Mouse (Mus musculus): ENCODE results near the gene Fbxo46. TPM values are rescaled to one million over a fixed set of nuclear protein-coding genes. Genes with fewer than 3 reads are reported as not detected.

The Fbxo46 gene
- total and polyA plus RNA-seq, 3 experiments, result 10.1 to 13.7 TPM; not detected in 1

GRCm38 (mm10) chr7:19184758-19185157 lies 65.1 kb downstream of the Fbxo46 start:
- Histone ChIP-seq H3K9ac (ENCODE audit: control insufficient read depth, low read depth, low read length, poor library complexity, severe bottlenecking) (no peak overlapping the region), H3K9me3 (replicated peaks; ENCODE audit: insufficient read depth, low read length) (no peaks in the 10 kb centered on the region), H3K36me3 (ENCODE audit: control insufficient read depth in 1 of 2, insufficient read depth in 2 of 2, low read length in 2 of 2) (peaks cover 0 to 4% of the 10 kb centered on the region in 2 experiments; a peak in 3 of 4 replicates)

More at GRCm38 (mm10) chr7:19184758-19185157, 65.1 kb downstream of the Fbxo46 start:
- Histone ChIP-seq H3K4me1 (ENCODE audit: control insufficient read depth in 1 of 2, insufficient read depth in 2 of 2, low read length in 2 of 2) (peaks cover 8 to 19% of the 10 kb centered on the region in 2 experiments), H3K4me3 (ENCODE audit: control insufficient read depth in 1 of 2, insufficient read depth in 1 of 2, low read depth in 2 of 2, low read length in 2 of 2) (no peak overlapping the region), H3K79me2 (ENCODE audit: control insufficient read depth, insufficient read depth, low read length, poor library complexity) (no peaks in the 10 kb centered on the region), H3K27me3 (ENCODE audit: control insufficient read depth in 1 of 2, insufficient read depth in 2 of 2, low read length in 2 of 2) (no peaks in the 10 kb centered on the region), H3K27ac (ENCODE audit: control insufficient read depth, low read depth, low read length) (no peak overlapping the region)
- no peak for TF ChIP-seq RAD21 (IDR thresholded peaks at IDR 0.05; ENCODE audit: low read depth, low read length)
- DNase-seq (ENCODE audit: low read depth, low spot score), result no peak

Other genes with a start within 250 kb of the Fbxo46 start
- gene Pglyrp1, start 248.5 kb upstream of the Fbxo46 start, total RNA-seq (2012; rRNA removed), result not detected in 2 replicates
- under 1 TPM in 1 of 2 experiments, not detected in 1; 0.33 TPM for gene Pglyrp1, start 248.5 kb upstream of the Fbxo46 start, polyA plus RNA-seq (2012; ENCODE audit: insufficient read depth in 1 of 2, insufficient read length in 2 of 2, low read depth in 1 of 2, low replicate concordance in 2 of 2, missing spikeins in 1 of 2)
- gene Ccdc61, start 209.4 kb upstream of the Fbxo46 start, total RNA-seq (2012; rRNA removed), result 19.7 TPM in 2 replicates
- gene Ccdc61, start 209.4 kb upstream of the Fbxo46 start, polyA plus RNA-seq (2012; ENCODE audit: insufficient read depth in 1 of 2, insufficient read length in 2 of 2, low read depth in 1 of 2, low replicate concordance in 2 of 2, missing spikeins in 1 of 2), result 10 to 100 TPM in 1 of 2 experiments, not detected in 1; 69.8 TPM
- 0.03 and 0.04 TPM in 2 replicates for gene Nova2, start 194.0 kb upstream of the Fbxo46 start, total RNA-seq (2012; rRNA removed)
- under 1 TPM in 1 of 2 experiments, not detected in 1; 0.22 TPM for gene Nova2, start 194.0 kb upstream of the Fbxo46 start, polyA plus RNA-seq (2012; ENCODE audit: insufficient read depth in 1 of 2, insufficient read length in 2 of 2, low read depth in 1 of 2, low replicate concordance in 2 of 2, missing spikeins in 1 of 2)
- gene Nanos2, start 132.5 kb upstream of the Fbxo46 start, total RNA-seq (2012; rRNA removed), result not detected in 2 replicates
- not detected for gene Nanos2, start 132.5 kb upstream of the Fbxo46 start, polyA plus RNA-seq (2012; ENCODE audit: insufficient read depth in 1 of 2, insufficient read length in 2 of 2, low read depth in 1 of 2, low replicate concordance in 2 of 2, missing spikeins in 1 of 2)
- 0.95 and 1.2 TPM in 2 replicates for gene Mypop, start 128.6 kb upstream of the Fbxo46 start, total RNA-seq (2012; rRNA removed)
- 1 to 10 TPM in 1 of 2 experiments, not detected in 1; 6.5 TPM for gene Mypop, start 128.6 kb upstream of the Fbxo46 start, polyA plus RNA-seq (2012; ENCODE audit: insufficient read depth in 1 of 2, insufficient read length in 2 of 2, low read depth in 1 of 2, low replicate concordance in 2 of 2, missing spikeins in 1 of 2)
- gene Irf2bp1, start 115.8 kb upstream of the Fbxo46 start, total RNA-seq (2012; rRNA removed), result 27.8 and 33.1 TPM in 2 replicates
- gene Irf2bp1, start 115.8 kb upstream of the Fbxo46 start, polyA plus RNA-seq (2012; ENCODE audit: insufficient read depth in 1 of 2, insufficient read length in 2 of 2, low read depth in 1 of 2, low replicate concordance in 2 of 2, missing spikeins in 1 of 2), result 10 to 100 TPM in 1 of 2 experiments, not detected in 1; 41.1 TPM
- not detected in 2 replicates for gene Foxa3, start 96.3 kb upstream of the Fbxo46 start, total RNA-seq (2012; rRNA removed)
- gene Foxa3, start 96.3 kb upstream of the Fbxo46 start, polyA plus RNA-seq (2012; ENCODE audit: insufficient read depth in 1 of 2, insufficient read length in 2 of 2, low read depth in 1 of 2, low replicate concordance in 2 of 2, missing spikeins in 1 of 2), result not detected
- 108 and 122 TPM in 2 replicates for gene Sympk, start 95.5 kb upstream of the Fbxo46 start, total RNA-seq (2012; rRNA removed)
- 100 to 1,000 TPM in 1 of 2 experiments, not detected in 1; 226 TPM for gene Sympk, start 95.5 kb upstream of the Fbxo46 start, polyA plus RNA-seq (2012; ENCODE audit: insufficient read depth in 1 of 2, insufficient read length in 2 of 2, low read depth in 1 of 2, low replicate concordance in 2 of 2, missing spikeins in 1 of 2)
- 0.16 and 0.23 TPM in 2 replicates for gene Rsph6a, start 65.2 kb upstream of the Fbxo46 start, total RNA-seq (2012; rRNA removed)
- under 1 TPM in 1 of 2 experiments, not detected in 1; 0.04 TPM for gene Rsph6a, start 65.2 kb upstream of the Fbxo46 start, polyA plus RNA-seq (2012; ENCODE audit: insufficient read depth in 1 of 2, insufficient read length in 2 of 2, low read depth in 1 of 2, low replicate concordance in 2 of 2, missing spikeins in 1 of 2)
- 18.3 and 19.4 TPM in 2 replicates for gene Dmwd, start 43.6 kb upstream of the Fbxo46 start, total RNA-seq (2012; rRNA removed)
- gene Dmwd, start 43.6 kb upstream of the Fbxo46 start, polyA plus RNA-seq (2012; ENCODE audit: insufficient read depth in 1 of 2, insufficient read length in 2 of 2, low read depth in 1 of 2, low replicate concordance in 2 of 2, missing spikeins in 1 of 2), result 10 to 100 TPM; 51.5 to 70.3 TPM
- 4.1 and 5.4 TPM in 2 replicates for gene Dmpk, start 36.0 kb upstream of the Fbxo46 start, total RNA-seq (2012; rRNA removed)
- 10 to 100 TPM in 1 of 2 experiments, not detected in 1; 29.3 TPM for gene Dmpk, start 36.0 kb upstream of the Fbxo46 start, polyA plus RNA-seq (2012; ENCODE audit: insufficient read depth in 1 of 2, insufficient read length in 2 of 2, low read depth in 1 of 2, low replicate concordance in 2 of 2, missing spikeins in 1 of 2)
- gene Six5, start 25.3 kb upstream of the Fbxo46 start, total RNA-seq (2012; rRNA removed), result 2.7 and 3.0 TPM in 2 replicates
- gene Six5, start 25.3 kb upstream of the Fbxo46 start, polyA plus RNA-seq (2012; ENCODE audit: insufficient read depth in 1 of 2, insufficient read length in 2 of 2, low read depth in 1 of 2, low replicate concordance in 2 of 2, missing spikeins in 1 of 2), result 1 to 10 TPM in 1 of 2 experiments, not detected in 1; 7.7 TPM
- gene Gm4969, start 1.5 kb upstream of the Fbxo46 start, total RNA-seq (2012; rRNA removed), result not detected in 2 replicates
- gene Gm4969, start 1.5 kb upstream of the Fbxo46 start, polyA plus RNA-seq (2012; ENCODE audit: insufficient read depth in 1 of 2, insufficient read length in 2 of 2, low read depth in 1 of 2, low replicate concordance in 2 of 2, missing spikeins in 1 of 2), result not detected
- gene Qpctl, start 29.4 kb downstream of the Fbxo46 start, total RNA-seq (2012; rRNA removed), result 3.1 and 3.4 TPM in 2 replicates
- gene Qpctl, start 29.4 kb downstream of the Fbxo46 start, polyA plus RNA-seq (2012; ENCODE audit: insufficient read depth in 1 of 2, insufficient read length in 2 of 2, low read depth in 1 of 2, low replicate concordance in 2 of 2, missing spikeins in 1 of 2), result 1 to 10 TPM in 1 of 2 experiments, not detected in 1; 6.5 TPM
- gene Snrpd2, start 29.9 kb downstream of the Fbxo46 start, total RNA-seq (2012; rRNA removed), result 333 and 345 TPM in 2 replicates
- 100 to 1,000 TPM in 1 of 2 experiments, not detected in 1; 234 TPM for gene Snrpd2, start 29.9 kb downstream of the Fbxo46 start, polyA plus RNA-seq (2012; ENCODE audit: insufficient read depth in 1 of 2, insufficient read length in 2 of 2, low read depth in 1 of 2, low replicate concordance in 2 of 2, missing spikeins in 1 of 2)
- 0.49 and 0.65 TPM in 2 replicates for gene Gipr, start 46.3 kb downstream of the Fbxo46 start, total RNA-seq (2012; rRNA removed)
- 1 to 10 TPM in 1 of 2 experiments, not detected in 1; 2.1 TPM for gene Gipr, start 46.3 kb downstream of the Fbxo46 start, polyA plus RNA-seq (2012; ENCODE audit: insufficient read depth in 1 of 2, insufficient read length in 2 of 2, low read depth in 1 of 2, low replicate concordance in 2 of 2, missing spikeins in 1 of 2)
- 22.0 and 25.1 TPM in 2 replicates for gene Eml2, start 56.6 kb downstream of the Fbxo46 start, total RNA-seq (2012; rRNA removed)
- 10 to 100 TPM in 1 of 2 experiments, not detected in 1; 43.6 TPM for gene Eml2, start 56.6 kb downstream of the Fbxo46 start, polyA plus RNA-seq (2012; ENCODE audit: insufficient read depth in 1 of 2, insufficient read length in 2 of 2, low read depth in 1 of 2, low replicate concordance in 2 of 2, missing spikeins in 1 of 2)
- gene Gpr4, start 92.7 kb downstream of the Fbxo46 start, total RNA-seq (2012; rRNA removed), result 0.07 and 0.19 TPM in 2 replicates
- under 1 TPM in 1 of 2 experiments, not detected in 1; 0.15 TPM for gene Gpr4, start 92.7 kb downstream of the Fbxo46 start, polyA plus RNA-seq (2012; ENCODE audit: insufficient read depth in 1 of 2, insufficient read length in 2 of 2, low read depth in 1 of 2, low replicate concordance in 2 of 2, missing spikeins in 1 of 2)
- 16.3 and 18.5 TPM in 2 replicates for gene Opa3, start 108.5 kb downstream of the Fbxo46 start, total RNA-seq (2012; rRNA removed)
- 10 to 100 TPM; 37.2 to 85.4 TPM for gene Opa3, start 108.5 kb downstream of the Fbxo46 start, polyA plus RNA-seq (2012; ENCODE audit: insufficient read depth in 1 of 2, insufficient read length in 2 of 2, low read depth in 1 of 2, low replicate concordance in 2 of 2, missing spikeins in 1 of 2)
- 121 and 130 TPM in 2 replicates for gene Vasp, start 152.0 kb downstream of the Fbxo46 start, total RNA-seq (2012; rRNA removed)
- 100 to 1,000 TPM in 1 of 2 experiments, not detected in 1; 185 TPM for gene Vasp, start 152.0 kb downstream of the Fbxo46 start, polyA plus RNA-seq (2012; ENCODE audit: insufficient read depth in 1 of 2, insufficient read length in 2 of 2, low read depth in 1 of 2, low replicate concordance in 2 of 2, missing spikeins in 1 of 2)
- gene Ppm1n, start 160.2 kb downstream of the Fbxo46 start, total RNA-seq (2012; rRNA removed), result not detected in 2 replicates
- gene Ppm1n, start 160.2 kb downstream of the Fbxo46 start, polyA plus RNA-seq (2012; ENCODE audit: insufficient read depth in 1 of 2, insufficient read length in 2 of 2, low read depth in 1 of 2, low replicate concordance in 2 of 2, missing spikeins in 1 of 2), result not detected
- 0.27 and 0.52 TPM in 2 replicates for gene Rtn2, start 162.8 kb downstream of the Fbxo46 start, total RNA-seq (2012; rRNA removed)
- 1 to 10 TPM in 1 of 2 experiments, not detected in 1; 1.4 TPM for gene Rtn2, start 162.8 kb downstream of the Fbxo46 start, polyA plus RNA-seq (2012; ENCODE audit: insufficient read depth in 1 of 2, insufficient read length in 2 of 2, low read depth in 1 of 2, low replicate concordance in 2 of 2, missing spikeins in 1 of 2)
- gene Fosb, start 190.2 kb downstream of the Fbxo46 start, total RNA-seq (2012; rRNA removed), result 0.04 and 0.10 TPM in 2 replicates
- gene Fosb, start 190.2 kb downstream of the Fbxo46 start, polyA plus RNA-seq (2012; ENCODE audit: insufficient read depth in 1 of 2, insufficient read length in 2 of 2, low read depth in 1 of 2, low replicate concordance in 2 of 2, missing spikeins in 1 of 2), result under 1 TPM in 1 of 2 experiments, not detected in 1; 0.49 TPM
- 22.2 and 25.9 TPM in 2 replicates for gene Ercc1, start 224.9 kb downstream of the Fbxo46 start, total RNA-seq (2012; rRNA removed)
- gene Ercc1, start 224.9 kb downstream of the Fbxo46 start, polyA plus RNA-seq (2012; ENCODE audit: insufficient read depth in 1 of 2, insufficient read length in 2 of 2, low read depth in 1 of 2, low replicate concordance in 2 of 2, missing spikeins in 1 of 2), result 10 to 100 TPM in 1 of 2 experiments, not detected in 1; 37.5 TPM
- 26.2 and 43.9 TPM in 2 replicates for gene Cd3eap, start 239.6 kb downstream of the Fbxo46 start, total RNA-seq (2012; rRNA removed)
- 10 to 100 TPM in 1 of 2 experiments, not detected in 1; 49.8 TPM for gene Cd3eap, start 239.6 kb downstream of the Fbxo46 start, polyA plus RNA-seq (2012; ENCODE audit: insufficient read depth in 1 of 2, insufficient read length in 2 of 2, low read depth in 1 of 2, low replicate concordance in 2 of 2, missing spikeins in 1 of 2)
- 1.0 and 1.5 TPM in 2 replicates for gene Ppp1r13l, start 239.9 kb downstream of the Fbxo46 start, total RNA-seq (2012; rRNA removed)
- gene Ppp1r13l, start 239.9 kb downstream of the Fbxo46 start, polyA plus RNA-seq (2012; ENCODE audit: insufficient read depth in 1 of 2, insufficient read length in 2 of 2, low read depth in 1 of 2, low replicate concordance in 2 of 2, missing spikeins in 1 of 2), result 10 to 100 TPM in 1 of 2 experiments, not detected in 1; 15.9 TPM